Mouse (Mus musculus) olfactory bulb, adult 2 months (tissue): ENCODE data around the gene Lamc1.

Experiments
- CTCF ChIP-seq: fragments of 200-500 bp; IDR thresholded peaks from 2 replicates; pipeline ENCODE4 v1.5.1; 2012; ENCODE audit warnings: low read depth, mild to moderate bottlenecking, low read length, moderate library complexity; ENCODE audit not compliant: insufficient read depth
- POLR2A ChIP-seq: fragments of 200-500 bp; IDR thresholded peaks from 2 replicates; pipeline ENCODE4 v1.6.1; 2012; ENCODE audit warnings: mild to moderate bottlenecking, low read depth, low read length, moderate library complexity; ENCODE audit not compliant: insufficient read depth

- no peak for TF ChIP-seq POLR2A
- TF ChIP-seq CTCF, result no peak
These were observed 62.9 kb downstream of the Lamc1 start for GRCm38 (mm10) chr1:153269681-153270080.
